Mouse (Mus musculus) telencephalon, adult 2 months (tissue): Measurements from ENCODE around the gene Mfsd4a.

ENCODE experiments used
- DNase-seq: peaks from one replicate; pipeline ENCODE4 v3.0.0-alpha.2; 2011; ENCODE audit warnings: low read depth, low spot score

The Mfsd4a gene

GRCm38 (mm10) chr1:132067261-132068255, at the start of gene Mfsd4a:
Gene Mfsd4a (minus strand): TSS chr1:132068062.
- DNase-seq, result no peak

- no peak for DNase-seq
Observed at GRCm38 (mm10) chr1:132116606-132117005, 48.7 kb upstream of the Mfsd4a start.

GRCm38 (mm10) chr1:132113098-132113497, 45.2 kb upstream of the Mfsd4a start:
- no peak for DNase-seq

- DNase-seq, result no peak
Observed at GRCm38 (mm10) chr1:132112426-132112825, 44.6 kb upstream of the Mfsd4a start.

- DNase-seq, result no peak
Observed at GRCm38 (mm10) chr1:132111411-132111810, 43.5 kb upstream of the Mfsd4a start.

- no peak for DNase-seq
Observed at GRCm38 (mm10) chr1:132109368-132109767, 41.5 kb upstream of the Mfsd4a start.

GRCm38 (mm10) chr1:132104353-132104752, 36.5 kb upstream of the Mfsd4a start:
- no peak for DNase-seq

- DNase-seq, result no peak
Observed at GRCm38 (mm10) chr1:132101953-132102697, 34.3 kb upstream of the Mfsd4a start.

GRCm38 (mm10) chr1:132099775-132100174, 31.9 kb upstream of the Mfsd4a start:
- no peak for DNase-seq

GRCm38 (mm10) chr1:132099016-132099415, 31.2 kb upstream of the Mfsd4a start:
- no peak for DNase-seq

- no peak for DNase-seq
Observed at GRCm38 (mm10) chr1:132098076-132098475, 30.2 kb upstream of the Mfsd4a start.

GRCm38 (mm10) chr1:132095356-132096004, 27.6 kb upstream of the Mfsd4a start:
- no peak for DNase-seq

- DNase-seq, result no peak
Observed at GRCm38 (mm10) chr1:132093269-132093668, 25.4 kb upstream of the Mfsd4a start.

- no peak for DNase-seq
Observed at GRCm38 (mm10) chr1:132090266-132090665, 22.4 kb upstream of the Mfsd4a start.

GRCm38 (mm10) chr1:132089767-132090166, 21.9 kb upstream of the Mfsd4a start:
- DNase-seq, result no peak

GRCm38 (mm10) chr1:132088181-132088671, 20.4 kb upstream of the Mfsd4a start:
- DNase-seq, result peak; percentile 81

GRCm38 (mm10) chr1:132085181-132086049, 17.6 kb upstream of the Mfsd4a start:
- no peak for DNase-seq

GRCm38 (mm10) chr1:132078413-132078812, 10.6 kb upstream of the Mfsd4a start:
- DNase-seq, result no peak

GRCm38 (mm10) chr1:132075576-132075975, 7.7 kb upstream of the Mfsd4a start:
- no peak for DNase-seq

GRCm38 (mm10) chr1:132070659-132071058, 2.8 kb upstream of the Mfsd4a start:
- no peak for DNase-seq

GRCm38 (mm10) chr1:132069436-132069835, 1.6 kb upstream of the Mfsd4a start:
- DNase-seq, result no peak
